Mouse (Mus musculus) olfactory bulb, adult 2 months (tissue): ENCODE data around the gene Jade3.

Source experiments
- CTCF ChIP-seq: fragments of 200-500 bp; IDR thresholded peaks from 2 replicates; pipeline ENCODE4 v1.5.1; 2012; ENCODE audit warnings: low read depth, mild to moderate bottlenecking, low read length, moderate library complexity; ENCODE audit not compliant: insufficient read depth
- POLR2A ChIP-seq: fragments of 200-500 bp; IDR thresholded peaks from 2 replicates; pipeline ENCODE4 v1.6.1; 2012; ENCODE audit warnings: mild to moderate bottlenecking, low read depth, low read length, moderate library complexity; ENCODE audit not compliant: insufficient read depth

DNA sequence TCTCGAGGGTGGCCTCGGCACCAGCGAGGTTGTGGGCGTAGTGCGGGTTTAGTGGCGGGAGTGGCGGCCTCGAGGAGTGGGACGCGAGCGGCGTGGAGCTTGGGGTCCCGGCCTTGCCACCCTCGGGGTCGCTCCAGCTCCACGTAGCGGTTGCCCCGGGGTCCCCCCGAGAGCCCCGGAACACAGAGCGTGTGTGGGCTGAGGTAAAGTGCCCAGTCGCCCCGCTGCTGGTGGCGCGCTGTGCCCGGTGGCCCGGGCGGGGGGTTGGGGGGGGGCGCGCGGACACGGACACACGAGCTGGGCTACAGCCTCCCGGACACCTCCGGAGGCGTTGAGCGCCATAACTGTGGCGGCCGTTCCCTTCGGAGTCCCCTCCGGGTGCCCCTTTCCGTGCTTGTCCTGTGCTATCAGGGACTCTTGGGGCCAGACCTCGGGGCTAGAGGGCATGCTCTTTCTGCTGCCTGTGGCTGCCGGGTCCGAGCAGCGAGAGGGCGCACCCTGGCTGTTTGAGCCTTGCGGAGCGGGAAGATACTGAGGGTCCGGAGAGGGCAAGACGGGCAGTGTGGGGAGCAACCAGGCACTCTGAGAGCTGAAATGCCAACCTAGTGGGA lies 456 bp downstream of the Jade3 start:
- TF ChIP-seq CTCF (no peak), POLR2A (no peak)
